Mouse (Mus musculus) R1 (cell line): ENCODE data around the gene Fignl1.

Experiments
- DNase-seq: peaks from one replicate; pipeline ENCODE4 v3.0.0-alpha.2; 2018; ENCODE audit warnings: low read depth, low spot score

Fignl1 gene

GRCm38 (mm10) chr11:11832755-11833084 is 24.0 kb upstream of the Fignl1 start:
- DNase-seq: peak; percentile 21

DNA sequence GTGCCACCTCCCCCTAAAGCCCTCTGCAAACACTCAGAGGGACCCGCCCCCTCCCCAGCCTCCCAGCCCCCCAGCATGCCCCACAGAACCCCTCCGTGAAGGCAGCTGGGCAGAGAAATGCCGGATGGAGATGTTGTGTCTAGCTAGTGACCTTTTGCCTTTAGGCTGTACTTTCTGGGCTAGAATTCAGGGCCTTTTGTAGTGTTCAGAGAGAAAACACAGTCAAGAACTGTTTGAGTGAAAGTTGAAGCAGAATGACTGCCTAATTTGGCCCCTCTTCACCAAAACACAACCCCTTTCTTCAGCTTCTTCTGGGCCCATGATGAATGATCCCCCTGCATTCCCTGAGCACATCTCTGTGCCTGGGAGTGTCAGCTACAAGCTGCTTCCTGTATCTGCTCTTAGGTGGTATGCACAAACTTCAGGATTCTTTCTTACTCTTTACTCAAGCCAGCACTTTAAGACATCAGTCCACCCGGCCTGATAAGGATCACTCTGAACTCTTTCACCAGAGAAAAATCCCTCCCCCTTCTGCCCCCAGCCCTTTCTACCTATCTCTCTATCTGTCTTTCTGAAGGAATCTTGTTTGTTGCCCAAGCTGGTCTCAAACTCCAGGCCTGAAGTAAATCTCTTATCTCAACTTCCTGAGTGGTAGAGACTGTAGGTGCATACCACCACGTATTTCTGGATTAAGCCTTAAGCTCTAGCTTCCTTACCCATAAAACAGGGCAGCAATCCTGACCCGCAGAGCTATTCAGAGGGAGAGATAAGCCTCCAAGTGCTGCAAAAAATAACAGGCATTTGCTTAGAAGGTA is 23.4 kb upstream of the Fignl1 start:
- peak; percentile 28 for DNase-seq

- DNase-seq: no peak
These were observed 22.8 kb upstream of the Fignl1 start for GRCm38 (mm10) chr11:11831526-11831925.

DNA sequence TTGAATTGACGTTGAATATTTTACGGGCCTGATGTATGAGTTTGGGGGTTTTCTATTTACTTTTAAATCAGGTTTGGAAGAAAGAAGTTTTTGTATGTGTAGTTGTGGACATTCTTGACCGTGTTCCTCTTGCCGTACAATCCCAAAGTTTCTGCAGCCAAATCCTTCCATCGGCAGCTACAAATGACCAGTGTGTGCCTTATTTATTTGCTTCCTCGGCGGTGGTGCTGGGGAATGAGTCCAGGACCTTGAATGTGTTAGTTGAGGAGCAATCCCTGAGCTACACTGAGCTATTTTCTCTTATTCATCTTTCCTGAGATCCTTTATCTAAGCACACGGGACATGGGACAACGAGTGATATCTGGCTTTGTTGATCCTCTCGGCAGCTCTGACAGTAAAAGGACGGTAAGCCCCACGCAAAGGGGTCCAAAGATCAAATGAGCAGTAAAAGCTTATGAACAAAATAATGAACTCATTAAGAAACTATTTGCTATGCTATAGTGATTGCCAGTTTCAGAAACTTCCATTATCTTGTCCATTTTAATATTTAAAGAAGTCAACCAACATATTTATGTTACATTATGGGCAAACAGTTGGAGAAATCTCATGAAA is 22.2 kb upstream of the Fignl1 start:
- DNase-seq: no peak

DNA sequence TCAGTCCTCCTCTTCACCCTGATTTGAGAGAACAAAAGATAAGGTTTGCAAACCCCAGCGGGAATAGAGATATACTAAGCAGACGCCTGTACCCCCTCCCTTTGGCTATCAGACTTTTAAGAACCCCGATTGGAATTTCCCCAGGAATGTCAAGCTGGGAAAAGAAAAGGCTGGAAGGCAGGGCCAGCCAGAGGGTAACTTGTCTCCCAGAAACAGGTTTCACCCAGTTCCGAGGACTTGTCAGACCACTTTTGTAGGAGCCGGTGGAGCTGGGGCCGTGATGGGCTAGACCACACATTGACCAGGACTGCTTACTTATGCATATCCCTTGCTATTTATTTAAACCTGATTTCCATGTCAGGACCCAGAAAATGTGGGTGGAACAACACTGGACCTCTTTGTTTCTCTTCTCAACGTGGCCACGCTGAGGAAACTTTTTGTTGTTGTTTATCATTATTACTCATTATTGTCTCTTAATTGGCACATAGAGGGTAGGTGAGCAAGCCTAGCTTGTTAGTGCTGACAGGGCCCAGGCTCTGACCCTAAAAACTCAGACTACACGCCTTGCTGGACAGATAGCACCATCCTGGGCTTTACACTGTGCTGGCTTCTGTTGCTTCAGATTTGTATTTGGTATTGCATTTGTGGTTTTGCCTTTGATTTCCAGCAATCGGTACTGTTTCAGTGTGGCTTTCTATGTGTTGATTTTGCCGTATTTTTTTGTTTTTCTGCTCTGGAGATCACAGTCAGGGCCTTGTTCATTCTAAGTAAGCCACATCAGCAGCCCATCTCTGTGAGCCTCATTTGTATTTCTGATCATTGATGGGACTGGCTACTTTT is 20.6 kb upstream of the Fignl1 start:
- peak; percentile 98 for DNase-seq

DNA sequence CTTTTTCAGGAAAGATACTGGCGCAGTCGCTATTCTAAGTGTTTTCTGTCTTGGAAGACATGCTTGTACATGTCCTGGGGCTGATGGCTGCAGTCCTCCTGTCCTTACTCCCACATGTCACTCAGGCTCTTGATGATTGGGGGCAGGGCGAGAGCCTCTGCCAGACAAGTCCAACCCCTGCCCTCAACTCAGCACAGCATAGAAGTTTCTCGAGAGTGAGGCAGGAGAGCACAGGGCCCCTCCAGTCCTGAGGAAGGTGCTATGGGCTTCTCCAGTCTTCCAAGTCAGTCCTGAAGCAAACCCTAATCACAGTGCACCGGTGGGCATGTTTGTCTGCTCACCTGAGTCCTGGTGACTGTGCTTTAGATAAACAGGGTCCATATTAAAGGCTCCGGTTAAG is 20.0 kb upstream of the Fignl1 start:
- peak; percentile 92 for DNase-seq

DNA sequence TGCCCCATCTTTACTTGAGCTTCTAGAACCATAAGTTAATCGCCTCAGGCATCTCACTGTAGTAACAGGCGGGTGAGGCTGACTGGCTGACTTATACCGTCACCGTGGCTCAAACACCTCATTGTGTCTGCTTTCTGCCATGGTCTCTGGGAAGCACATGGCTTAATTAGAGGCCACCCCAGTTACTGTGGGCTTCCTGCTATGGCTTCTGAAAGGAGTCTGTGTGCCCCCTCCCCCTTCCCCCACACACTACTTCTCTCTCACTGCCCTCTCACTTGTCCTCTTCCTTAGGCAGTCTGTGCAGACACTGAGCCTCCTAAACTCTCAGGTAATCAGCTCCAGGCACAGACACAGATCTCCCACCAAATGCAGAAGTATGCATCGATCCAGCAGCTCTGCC is 19.5 kb upstream of the Fignl1 start:
- peak; percentile 56 for DNase-seq

DNA sequence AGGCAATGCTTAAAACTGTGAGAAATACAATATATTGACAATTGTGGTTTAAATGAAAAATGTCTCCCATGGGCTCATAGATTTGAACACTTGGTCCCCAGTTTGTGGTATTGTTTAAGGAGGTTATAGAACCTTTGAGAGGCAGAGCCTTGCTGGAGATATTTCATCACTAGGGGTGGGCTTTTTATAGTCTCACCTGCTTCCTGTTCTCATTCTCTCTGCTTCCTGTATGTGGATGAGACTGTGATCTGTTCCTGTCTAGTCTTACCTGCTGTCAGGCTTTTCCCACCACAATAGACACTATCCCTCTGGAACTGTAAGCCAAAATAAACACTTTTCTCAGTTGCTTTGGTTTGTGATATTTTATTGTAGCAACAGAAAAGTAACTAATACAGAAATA is 17.7 kb upstream of the Fignl1 start:
- DNase-seq: no peak

- DNase-seq: no peak
These were observed 16.9 kb upstream of the Fignl1 start for GRCm38 (mm10) chr11:11825670-11826069.

DNA sequence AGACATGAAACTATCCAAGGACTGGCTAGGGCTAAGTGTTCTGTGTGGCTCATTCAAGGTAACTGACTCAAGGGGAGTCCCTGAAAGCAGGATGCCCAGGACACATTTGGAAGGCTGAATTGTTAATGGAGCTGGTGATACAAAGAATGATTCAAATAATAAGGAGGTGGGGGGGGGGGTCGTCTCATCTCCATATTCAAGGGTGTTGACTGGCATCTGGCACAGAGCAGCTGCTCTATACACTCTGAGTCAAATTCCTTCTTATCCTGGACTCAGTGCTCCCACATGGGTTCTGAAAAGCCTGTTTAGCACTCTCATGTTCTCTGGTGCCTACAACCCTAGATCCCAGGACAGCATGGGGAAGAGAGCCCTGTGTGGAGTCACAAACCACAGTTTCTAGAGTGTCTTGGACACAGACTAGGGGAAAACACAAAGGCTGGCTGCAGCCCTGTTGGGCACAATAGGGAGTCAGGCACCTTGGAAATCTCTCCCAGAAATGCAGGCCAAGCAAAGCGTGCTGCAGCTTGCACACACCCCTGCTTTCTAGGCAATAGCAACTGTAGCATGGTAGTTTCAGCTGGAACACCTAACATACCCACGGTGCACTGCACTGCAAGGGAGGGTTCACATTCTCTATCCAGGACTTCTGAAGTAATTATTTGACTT is 16.3 kb upstream of the Fignl1 start:
- no peak for DNase-seq

- peak; percentile 38 for DNase-seq
These were observed 15.5 kb upstream of the Fignl1 start for GRCm38 (mm10) chr11:11823980-11824911.

- peak; percentile 93 for DNase-seq
These were observed 13.7 kb upstream of the Fignl1 start for GRCm38 (mm10) chr11:11822181-11823095.

- peak; percentile 97 for DNase-seq
These were observed 12.7 kb upstream of the Fignl1 start for GRCm38 (mm10) chr11:11821387-11821975.

DNA sequence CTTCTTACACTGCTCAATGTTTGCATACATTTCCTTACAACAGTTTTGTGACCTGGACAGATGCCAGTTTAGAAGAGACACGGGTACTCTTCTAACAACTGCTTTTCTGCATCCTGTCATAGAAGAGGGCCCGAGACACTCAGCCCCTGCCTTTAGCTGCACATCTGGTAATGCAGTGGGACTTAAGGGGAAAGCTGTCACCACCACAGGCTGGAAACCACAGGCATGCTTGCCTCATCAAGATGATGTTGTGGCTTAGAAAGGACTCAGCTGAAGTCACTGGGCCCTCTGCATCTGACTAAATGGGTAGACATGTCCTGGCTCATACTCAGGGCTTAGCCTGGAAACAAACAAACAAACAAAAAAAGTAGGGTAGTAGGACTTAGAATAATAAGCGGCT is 12.0 kb upstream of the Fignl1 start:
- peak; percentile 27 for DNase-seq

GRCm38 (mm10) chr11:11820251-11820650 is 11.5 kb upstream of the Fignl1 start:
- DNase-seq: peak; percentile 95

DNA sequence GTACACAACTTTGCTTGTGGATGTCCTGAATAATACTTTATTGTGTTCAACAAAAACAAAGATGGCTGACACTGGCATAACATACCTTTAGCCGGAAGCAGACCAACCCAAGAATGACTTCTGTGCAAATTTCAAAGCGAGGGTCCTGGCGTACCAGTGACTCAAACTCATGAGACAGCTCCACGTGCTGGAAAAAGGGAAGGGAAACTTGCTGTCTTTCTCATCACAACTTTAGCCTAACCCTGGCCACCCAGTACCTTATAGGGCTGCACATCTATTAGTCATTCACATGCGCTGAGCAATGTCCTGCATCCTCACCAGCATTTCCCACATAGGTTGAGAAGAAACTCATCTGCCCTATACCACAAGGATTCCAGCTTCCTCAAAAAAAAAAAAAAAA is 10.4 kb upstream of the Fignl1 start:
- DNase-seq: no peak

DNA sequence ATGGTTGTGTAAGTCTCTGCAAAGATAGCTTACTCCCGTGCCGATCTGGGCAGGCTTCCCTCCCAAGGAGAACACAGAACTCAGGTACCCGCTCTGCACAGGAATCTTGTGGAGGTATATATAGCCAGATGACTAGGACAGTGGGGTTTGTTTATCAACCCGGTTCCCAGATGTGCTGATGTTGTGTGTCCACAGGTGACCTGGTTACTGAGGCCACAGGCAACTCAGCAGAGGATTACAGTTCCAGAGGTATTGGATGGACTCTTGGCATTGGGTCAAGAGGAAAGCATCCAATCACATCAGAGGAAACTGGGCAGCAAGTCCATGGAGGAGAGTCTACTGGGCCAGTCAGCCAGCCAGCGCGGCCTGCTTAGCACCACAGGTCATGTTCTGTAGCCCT is 10.0 kb upstream of the Fignl1 start:
- DNase-seq: no peak

DNA sequence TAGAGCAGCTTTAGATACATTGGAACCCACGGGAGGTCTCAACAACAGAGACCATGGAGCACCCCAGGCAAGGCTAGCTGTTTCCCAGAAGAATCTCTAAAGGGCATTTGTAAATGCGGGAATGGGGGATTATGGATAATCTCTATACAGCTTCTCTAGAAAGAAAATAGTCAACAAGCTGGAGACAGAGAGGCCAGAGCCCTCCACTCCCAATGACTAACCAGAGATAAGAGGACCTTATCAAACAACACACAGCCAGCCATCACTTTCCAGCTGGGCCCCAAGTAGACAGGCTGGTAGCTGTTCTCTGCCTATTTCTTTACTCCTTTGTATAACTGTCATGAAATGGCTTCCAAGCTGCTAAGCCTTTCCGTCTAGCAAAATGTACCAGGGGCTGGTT is 7.0 kb upstream of the Fignl1 start:
- no peak for DNase-seq

DNA sequence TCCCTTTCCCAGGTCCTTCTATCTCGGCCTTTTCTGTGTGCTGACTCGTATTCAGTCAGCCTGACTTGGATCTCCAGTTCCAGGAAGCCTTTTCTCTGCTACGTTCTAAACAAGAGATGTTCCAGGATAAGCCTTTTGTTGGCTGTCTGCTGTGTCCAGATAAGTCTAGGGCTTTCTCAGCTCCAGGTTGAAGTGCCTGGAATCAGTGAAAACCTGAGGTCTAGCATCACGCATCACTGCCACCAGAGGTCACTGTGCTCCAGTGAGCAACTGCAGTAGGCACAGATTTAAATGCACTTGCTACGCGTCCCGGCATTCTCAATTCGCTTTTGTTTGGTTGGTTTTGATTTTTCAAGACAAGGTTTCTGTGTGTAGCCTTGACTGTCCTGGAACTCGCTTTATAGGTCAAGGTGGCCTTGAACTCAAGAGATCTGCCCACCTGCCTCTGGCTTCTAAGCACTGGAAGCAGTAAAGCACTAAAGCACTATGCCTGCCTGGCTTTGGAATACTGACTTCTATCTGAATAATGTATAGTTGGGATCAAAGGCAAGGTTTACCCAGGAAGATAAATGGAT is 3.2 kb upstream of the Fignl1 start:
- DNase-seq: peak; percentile 93
